Mouse (Mus musculus) CH12.LX (cell line): ENCODE measurements at regions not wholly inside any gene's neighbourhood (a gene's known extent, or its start where the extent isn't known, plus 50 kb on each side); places are given as distances from the start of the nearest gene placed in this dataset.

Experiments used
- CHD1 ChIP-seq: IDR thresholded peaks from 2 replicates; pipeline ENCODE4 v1.6.1; 2012; ENCODE audit warnings: low read depth, low read length, improper control_type of control experiment, inconsistent platforms
- CTCF ChIP-seq, 2 experiments: IDR thresholded peaks in 1 of 2; conservative IDR thresholded peaks in 1 of 2; 2 replicates each; pipeline ENCODE4 v1.5.1; 2011 to 2012; ENCODE audit warnings: low read depth in 2 of 2, low read length in 2 of 2, improper control_type of control experiment in 1 of 2, inconsistent platforms in 1 of 2, mild to moderate bottlenecking in 1 of 2, moderate library complexity in 1 of 2
- ELF1 ChIP-seq: IDR thresholded peaks from 2 replicates; pipeline ENCODE4 v1.6.1; 2014; ENCODE audit warnings: low read depth, mild to moderate bottlenecking, inconsistent platforms, low read length, improper control_type of control experiment
- EP300 ChIP-seq: IDR thresholded peaks from 2 replicates; pipeline ENCODE4 v1.6.1; 2011; ENCODE audit warnings: low read length, improper control_type of control experiment
- HCFC1 ChIP-seq: IDR thresholded peaks from 2 replicates; pipeline ENCODE4 v1.6.1; 2012; ENCODE audit warnings: low read depth, mild to moderate bottlenecking, inconsistent platforms, low read length, improper control_type of control experiment
- MEF2A ChIP-seq: IDR thresholded peaks from 2 replicates; pipeline ENCODE4 v1.6.1; 2014; ENCODE audit warnings: low read depth, mild to moderate bottlenecking, inconsistent platforms, low read length, improper control_type of control experiment, borderline replicate concordance
- MXI1 ChIP-seq: IDR thresholded peaks from 2 replicates; pipeline ENCODE4 v1.6.1; 2011; ENCODE audit warnings: mild to moderate bottlenecking, low read depth, low read length, improper control_type of control experiment
- POLR2A ChIP-seq: IDR thresholded peaks from 2 replicates; pipeline ENCODE4 v1.6.1; 2011; ENCODE audit warnings: low read depth, mild to moderate bottlenecking, improper control_type of control experiment, low read length
- POLR2AphosphoS2 ChIP-seq: IDR thresholded peaks from 2 replicates; pipeline ENCODE4 v1.6.1; 2011; ENCODE audit warnings: low read depth, low read length, improper control_type of control experiment
- SMC3 ChIP-seq: IDR thresholded peaks from 2 replicates; pipeline ENCODE4 v1.6.1; 2011; ENCODE audit warnings: low read depth, low read length, improper control_type of control experiment
- TCF12 ChIP-seq: IDR thresholded peaks from 2 replicates; pipeline ENCODE4 v1.6.1; 2014; ENCODE audit warnings: low read depth, mild to moderate bottlenecking, inconsistent platforms, low read length, improper control_type of control experiment

- TF ChIP-seq CTCF (conservative IDR thresholded peaks at IDR 0.05 in 1 of 2, IDR thresholded peaks at IDR 0.05 in 1 of 2; ENCODE audit: low read depth in 2 of 2, low read length in 2 of 2) = no peak
- TF ChIP-seq ELF1 = no peak
- 0 out of 2 replicates have a peak, but pooled peaks have one; percentile 14 for TF ChIP-seq MEF2A
- no peak for TF ChIP-seq POLR2A
- TF ChIP-seq MXI1 = no peak
- TF ChIP-seq EP300 = no peak
- no peak for TF ChIP-seq SMC3
- TF ChIP-seq CHD1 = no peak
- no peak for TF ChIP-seq TCF12
- TF ChIP-seq POLR2AphosphoS2 = no peak
- TF ChIP-seq HCFC1 = no peak
These were observed 661.7 kb upstream of the Gm8797 start for GRCm38 (mm10) chr3:5088867-5089266.
